Mouse (Mus musculus) spleen, adult 2 months (tissue): Measurements from ENCODE around the gene Trim75. TPM values are rescaled to one million over a fixed set of nuclear protein-coding genes. Genes with fewer than 3 reads are reported as not detected.
A peak's percentile ranks its signal among the peaks of the same experiment; 100 is the strongest.

Source experiments
- DNase-seq, 2 experiments: peaks; one replicate each; pipeline versions ENCODE4 v3.0.0 to v3.0.0-alpha.2; 2012 to 2021; ENCODE audit warnings: low spot score in 2 of 2, low read depth in 1 of 2
- H3K27ac ChIP-seq: fragments of 200-500 bp; 2 replicates; pipeline ENCODE4 v1.5.1; 2012; ENCODE audit warnings: low read length, inconsistent platforms; ENCODE audit not compliant: insufficient read depth
- H3K27me3 ChIP-seq: fragments of 200-500 bp; 2 replicates; pipeline ENCODE4 v1.6.1; 2012; ENCODE audit warnings: mild to moderate bottlenecking, moderate library complexity, low read length, inconsistent platforms; ENCODE audit not compliant: control insufficient read depth, insufficient read depth
- H3K36me3 ChIP-seq: fragments of 200-500 bp; 2 replicates; pipeline ENCODE4 v1.6.1; 2012; ENCODE audit warnings: mild to moderate bottlenecking, low read length, inconsistent platforms; ENCODE audit not compliant: control insufficient read depth, insufficient read depth
- H3K4me1 ChIP-seq: fragments of 200-500 bp; 2 replicates; pipeline ENCODE4 v1.6.1; 2011; ENCODE audit warnings: inconsistent platforms; ENCODE audit not compliant: control insufficient read depth, insufficient read depth, insufficient read length
- H3K4me3 ChIP-seq: fragments of 200-500 bp; 2 replicates; pipeline ENCODE4 v1.5.1; 2011; ENCODE audit warnings: mild to moderate bottlenecking, inconsistent platforms; ENCODE audit not compliant: insufficient read depth, insufficient read length; ENCODE audit errors: extremely low read depth
- CTCF ChIP-seq: fragments of 200-500 bp; IDR thresholded peaks from 2 replicates; pipeline ENCODE4 v1.5.1; 2011; ENCODE audit warnings: mild to moderate bottlenecking, inconsistent platforms; ENCODE audit not compliant: insufficient read depth, insufficient read length, insufficient replicate concordance; ENCODE audit errors: extremely low read depth
- POLR2A ChIP-seq: fragments of 200-500 bp; IDR thresholded peaks from 2 replicates; pipeline ENCODE4 v1.6.1; 2011; ENCODE audit warnings: low read depth, low read length, inconsistent platforms
- WGBS: fragments of 180-500 bp; shearing (Covaris S2); methylation state at CpG from one replicate; pipeline ENCODE4 v1.1.7; 2018; 5-methylcytosine and 5-hydroxymethylcytosine counted together
- polyA plus RNA-seq: library from polyadenylated mRNA; depleted of rRNA; stranded (reverse); fragments of >200 nt; gene quantifications from 2 replicates; pipeline ENCODE4 v1.2.3, GENCODE M21; 2012

The Trim75 gene
- polyA plus RNA-seq, 1 experiment = not detected

- Histone ChIP-seq H3K27me3 (no peaks in the 10 kb centered on the region), H3K36me3 (peaks cover 25% of the 10 kb centered on the region), H3K4me1 (no peaks in the 10 kb centered on the region), H3K27ac (no peak overlapping the region), H3K4me3 (no peak overlapping the region)
- TF ChIP-seq POLR2A (no peak), CTCF (no peak)
- DNase-seq = no peak
These were observed 24.8 kb downstream of the Trim75 start for GRCm38 (mm10) chr8:64962836-64963235.

DNA sequence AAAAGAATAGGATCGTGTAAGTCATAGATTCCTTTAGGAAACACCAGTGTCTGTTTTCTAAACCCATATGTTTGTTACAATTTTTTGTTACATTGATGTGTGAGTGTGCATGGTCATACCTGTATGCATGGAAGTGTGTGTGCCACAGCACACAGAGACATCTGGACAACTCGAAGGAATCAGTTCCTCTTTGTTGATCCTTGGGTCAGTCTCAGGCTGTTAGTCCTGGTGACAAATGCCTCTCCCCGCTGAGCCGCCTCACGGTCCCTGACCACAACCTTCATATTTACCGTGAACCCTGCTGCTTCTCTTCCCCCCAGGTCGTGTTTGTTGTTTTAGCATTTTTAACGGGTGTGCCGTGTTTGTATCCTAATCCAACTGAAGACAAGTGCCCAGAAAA lies 28.6 kb downstream of the Trim75 start:
- Histone ChIP-seq H3K36me3 (peaks cover 19% of the 10 kb centered on the region), H3K4me3 (no peak overlapping the region), H3K4me1 (no peaks in the 10 kb centered on the region), H3K27me3 (no peaks in the 10 kb centered on the region), H3K27ac (no peak overlapping the region)
- TF ChIP-seq POLR2A = no peak
- TF ChIP-seq CTCF = no peak
- WGBS = 83% methylated on average over 9 of the region's 9 CpGs
- DNase-seq = no peak

DNA sequence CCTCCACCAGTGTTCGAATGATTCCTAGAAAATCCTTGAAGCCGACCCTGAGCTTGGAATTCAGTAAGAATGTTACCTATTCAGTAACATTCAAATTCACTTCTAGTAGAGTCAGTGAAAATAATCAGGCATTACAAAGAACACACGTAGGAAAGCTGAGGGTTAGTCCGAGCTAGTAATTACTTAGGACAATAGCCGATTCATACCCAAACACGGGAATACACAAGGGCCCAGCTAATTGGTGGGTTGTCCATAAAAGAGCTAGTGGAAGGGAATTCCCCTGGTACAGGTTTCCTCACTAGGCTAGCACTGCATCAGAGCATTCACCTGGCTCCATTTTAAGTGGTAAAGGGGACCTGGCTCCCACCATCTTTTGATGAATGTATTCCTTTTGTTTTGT lies 35.5 kb downstream of the Trim75 start:
- 93% methylated on average over 6 of the region's 6 CpGs for WGBS
- Histone ChIP-seq H3K27me3 (no peaks in the 10 kb centered on the region), H3K4me3 (no peak overlapping the region), H3K36me3 (peaks cover 2% of the 10 kb centered on the region; the same call in 1 of the 2 replicates), H3K27ac (no peak overlapping the region), H3K4me1 (no peaks in the 10 kb centered on the region; the same call in none of the 2 replicates)
- DNase-seq = no peak
- TF ChIP-seq POLR2A (no peak), CTCF (no peak)

- Histone ChIP-seq H3K27ac (no peak overlapping the region), H3K27me3 (no peaks in the 10 kb centered on the region), H3K4me1 (no peaks in the 10 kb centered on the region; the same call in none of the 2 replicates), H3K4me3 (no peak overlapping the region), H3K36me3 (no peaks in the 10 kb centered on the region)
- DNase-seq = no peak
- 81% methylated on average over 1 of the region's 1 CpGs for WGBS
- TF ChIP-seq CTCF = no peak
- TF ChIP-seq POLR2A = no peak
These were observed 39.3 kb downstream of the Trim75 start for GRCm38 (mm10) chr8:64948371-64948770.

DNA sequence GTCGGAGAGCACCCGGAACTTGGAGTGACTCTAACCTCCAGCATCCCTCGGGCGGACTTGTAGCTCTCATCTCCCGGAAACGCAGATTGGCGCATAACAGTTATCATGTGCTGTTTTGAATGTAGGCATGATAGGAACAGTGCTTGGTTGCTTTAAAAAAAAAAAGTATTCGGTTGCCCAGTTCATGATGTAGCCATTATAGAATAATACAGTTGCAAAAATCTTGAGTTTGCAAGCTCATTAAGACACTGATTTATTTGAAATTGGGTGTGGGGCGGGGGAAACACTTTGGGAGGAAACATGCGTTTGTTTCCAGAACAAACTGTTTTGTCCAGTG lies 40.0 kb downstream of the Trim75 start:
- Histone ChIP-seq H3K36me3 (no peaks in the 10 kb centered on the region), H3K27ac (peak overlapping the region; percentile 97), H3K4me3 (peak overlapping the region; percentile 74), H3K27me3 (no peaks in the 10 kb centered on the region), H3K4me1 (no peaks in the 10 kb centered on the region; the same call in none of the 2 replicates)
- 7% methylated on average over 10 of the region's 10 CpGs for WGBS
- TF ChIP-seq CTCF = no peak
- no peak for DNase-seq

- no peaks in the 10 kb centered on the region for H3K27me3 ChIP-seq
- H3K4me1 ChIP-seq = no peaks in the 10 kb centered on the region; the same call in none of the 2 replicates
- peak within 1 kb of the TSS; percentile 97 for H3K27ac ChIP-seq
- H3K36me3 ChIP-seq = no peaks in the 10 kb centered on the region
- H3K4me3 ChIP-seq = peak within 1 kb of the TSS; percentile 74
- WGBS = under 1% methylated on average over 73 of the region's 73 CpGs
- DNase-seq = peak; percentile 88 to 97
- TF ChIP-seq CTCF (no peak), POLR2A (peak; percentile 62)
These were observed 40.6 kb downstream of the Trim75 start, which contains the start of gene Tmem192 for GRCm38 (mm10) chr8:64946820-64947697. Tmem192 (plus strand) TSS chr8:64947185.

- Histone ChIP-seq H3K4me1 (no peaks in the 10 kb centered on the region; the same call in none of the 2 replicates), H3K4me3 (peak overlapping the region; percentile 55), H3K27me3 (no peaks in the 10 kb centered on the region), H3K27ac (peak overlapping the region; percentile 87), H3K36me3 (no peaks in the 10 kb centered on the region)
- DNase-seq = peak; percentile 22 to 33
- WGBS = under 1% methylated on average over 8 of the region's 8 CpGs
- no peak for TF ChIP-seq CTCF
- TF ChIP-seq POLR2A = no peak; the same call in 1 of the 2 replicates
These were observed 41.2 kb downstream of the Trim75 start for GRCm38 (mm10) chr8:64946441-64946819.
